8 mouse cellular contexts compared by ENCODE assay signal in genomic region chr9:64385511-64386465, GRCm38 (mm10). TPM values are rescaled to one million over a fixed set of nuclear protein-coding genes. Genes with fewer than 3 reads are reported as not detected.
DNase-seq lines count a peak whose midpoint lies in the region; TF ChIP-seq lines count a peak whose summit lies in the region.

Gene Megf11 (plus strand): TSS chr9:64385626.

- DNase-seq in thymus, postnatal 14 days: peak; percentile 11
- no peak for DNase-seq in thymus, postnatal 36 days
- peak; percentile 25 to 40 for DNase-seq in heart, postnatal 10 days
- DNase-seq in left cerebral cortex, adult 2 months (ENCODE audit: extremely low spot score in 1 of 2, low spot score in 2 of 2): peak; percentile 45 to 51
- DNase-seq in mesoderm, embryonic 11.5 days (ENCODE audit: low read depth, low spot score): peak; percentile 67
- no peak for DNase-seq in ovary, postnatal 10 days (ENCODE audit: low spot score)

- no peak within 1 kb of the TSS for H3K27ac ChIP-seq in cortical plate, adult 2 months (ENCODE audit: insufficient read depth, low read length)
- H3K27ac ChIP-seq in left cerebral cortex, adult 2 months: no peak within 1 kb of the TSS; the same call in 1 of the 2 replicates
- H3K27ac ChIP-seq in testis, adult 2 months (ENCODE audit: control insufficient read depth, insufficient read depth, low read depth, low read length): no peak within 1 kb of the TSS

- no peaks in the 10 kb centered on the region; the same call in 1 of the 2 replicates for H3K27me3 ChIP-seq in testis, adult 2 months (ENCODE audit: control insufficient read depth, insufficient read depth, low read length)

- TF ChIP-seq POLR2A in cortical plate, adult 2 months (IDR thresholded peaks at IDR 0.05; ENCODE audit: extremely low read depth, insufficient read depth, low read length): peak; percentile 48; the same call in 1 of the 2 replicates
- TF ChIP-seq POLR2A in testis, adult 2 months (IDR thresholded peaks at IDR 0.05; ENCODE audit: control insufficient read depth, low read depth, low read length): no peak

- intact Hi-C loops in heart, postnatal 10 days (cut with DNase I): loop anchor here (2.0 kb wide), 1 partner anchor 37 kb away; no protein-coding TSS in a partner anchor
- intact Hi-C loops in left cerebral cortex, adult 2 months (cut with DNase I): no loop called here

- no peaks in the 10 kb centered on the region for H3K4me1 ChIP-seq in cortical plate, adult 2 months (ENCODE audit: control insufficient read depth, insufficient read depth, low read length)
- peaks cover 11% of the 10 kb centered on the region for H3K4me1 ChIP-seq in testis, adult 2 months (ENCODE audit: control insufficient read depth, insufficient read depth, low read length)

- H3K4me3 ChIP-seq in cortical plate, adult 2 months (ENCODE audit: insufficient read depth, low read length): peak within 1 kb of the TSS; percentile 46
- H3K4me3 ChIP-seq in left cerebral cortex, adult 2 months: peak within 1 kb of the TSS; percentile 63
- peak within 1 kb of the TSS; percentile 68 for H3K4me3 ChIP-seq in testis, adult 2 months (ENCODE audit: control insufficient read depth, low read depth, low read length)

- TF ChIP-seq CTCF in cortical plate, adult 2 months (IDR thresholded peaks at IDR 0.05; ENCODE audit: extremely low read depth, insufficient read depth, low read length): no peak
- TF ChIP-seq CTCF in left cerebral cortex, adult 2 months (IDR thresholded peaks at IDR 0.05): no peak
- TF ChIP-seq CTCF in testis, adult 2 months (IDR thresholded peaks at IDR 0.05; ENCODE audit: control insufficient read depth, insufficient read depth, insufficient replicate concordance, low read depth, low read length): no peak

- no peaks in the 10 kb centered on the region for H3K36me3 ChIP-seq in testis, adult 2 months (ENCODE audit: control insufficient read depth, insufficient read depth, low read length)

RNA-seq across cellular contexts. Expression of gene Megf11, which starts in this region (rescaled TPM):
- polyA plus RNA-seq in cortical plate, adult 2 months (2012; rRNA removed): 6.0 and 6.2 TPM in 2 replicates
- 1 to 10 TPM; 3.3 to 4.2 TPM for total RNA-seq in heart, postnatal 10 days (2021)
- 10 to 100 TPM; 14.1 to 14.4 TPM for total RNA-seq in left cerebral cortex, adult 2 months (2021)
- 0.30 TPM in 2 replicates for polyA plus RNA-seq in testis, adult 2 months (2012; rRNA removed)

Comparison
In these comparisons a context has a peak if more than half of its experiments do, and no peak if none do; other contexts are left out.
1. DNase-seq: peak in thymus, postnatal 14 days (single experiment), heart, postnatal 10 days (2 of 2), left cerebral cortex, adult 2 months (2 of 2) and mesoderm, embryonic 11.5 days (single experiment); none in thymus, postnatal 36 days (0 of 2) and ovary, postnatal 10 days (single experiment).
2. Peak in every context shown above with its lines, with median percentiles within 50 percentile points of each other: H3K4me3 ChIP-seq.